Mouse (Mus musculus): ENCODE measurements around the gene Hsf2bp. TPM values are rescaled to one million over a fixed set of nuclear protein-coding genes. Genes with fewer than 3 reads are reported as not detected.

The Hsf2bp gene
- polyA plus RNA-seq, 1 experiment from 2014 or later, result 0.63 TPM

DNA sequence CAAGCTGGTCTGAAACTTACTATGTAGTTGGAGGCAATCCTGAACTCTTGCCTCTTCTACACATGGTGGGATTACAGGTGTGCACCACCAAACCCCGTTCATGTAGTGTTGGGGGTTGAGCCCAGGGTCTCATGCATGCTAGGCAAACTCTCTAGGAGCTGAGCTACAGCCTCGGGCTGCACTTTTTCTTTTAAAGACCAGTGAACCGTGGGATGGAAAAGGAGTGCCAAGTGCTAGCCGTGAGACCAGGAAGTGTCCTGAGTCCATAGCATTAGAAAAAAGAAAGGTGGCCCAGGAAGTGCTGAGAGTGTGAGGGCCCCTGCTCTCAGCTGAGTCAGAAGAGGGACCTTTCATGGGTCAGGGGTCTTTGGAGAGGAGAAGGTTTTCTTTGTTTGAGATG is 111.9 kb downstream of the Hsf2bp start:
- no peak for ATAC-seq (replicated peaks)
- H3K4me1 ChIP-seq, result no peaks in the 10 kb centered on the region
- whole genome bisulfite sequencing, result 41% methylated on average over 4 of the region's 4 CpGs

DNA sequence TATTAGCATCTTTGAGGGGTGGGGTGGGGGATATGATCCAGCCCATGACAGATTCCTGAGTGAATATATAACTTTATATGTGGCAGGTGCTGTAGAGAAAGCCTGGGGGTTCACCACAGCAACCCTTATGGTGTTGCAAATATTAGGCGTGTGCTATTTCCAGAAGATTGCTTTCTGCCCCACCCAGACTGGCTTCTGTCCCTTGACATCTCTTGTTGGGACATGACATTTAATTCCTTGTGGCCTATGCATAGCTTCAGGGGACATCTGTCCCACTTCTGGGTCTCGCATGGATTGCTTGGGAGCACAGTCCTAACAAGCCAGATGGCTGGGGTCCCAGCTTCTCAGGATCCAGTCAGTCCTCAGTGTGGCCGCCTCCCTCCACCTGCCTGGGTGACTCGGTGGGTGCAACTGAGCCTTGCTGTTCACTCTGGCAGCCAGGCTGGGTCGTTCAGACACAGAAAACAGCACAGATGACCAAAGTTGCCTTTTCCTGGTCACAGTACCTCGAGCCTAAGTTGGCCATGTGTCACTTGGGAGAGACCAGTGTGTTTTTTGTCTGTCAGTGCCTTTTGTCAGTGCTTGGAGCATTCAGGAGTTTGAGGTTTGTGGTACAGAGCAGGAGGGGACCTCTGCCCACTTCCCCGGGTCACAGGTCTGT is 112.7 kb downstream of the Hsf2bp start:
- no peaks in the 10 kb centered on the region for H3K36me3 ChIP-seq (replicated peaks)
- ATAC-seq (replicated peaks), result no peak
- no peak overlapping the region for H3K4me3 ChIP-seq
- 81% methylated on average over 7 of the region's 7 CpGs for WGBS
- H3K27ac ChIP-seq, result no peak overlapping the region
- H3K27me3 ChIP-seq (replicated peaks), result no peaks in the 10 kb centered on the region
- H3K9me3 ChIP-seq, result no peaks in the 10 kb centered on the region
- no peak overlapping the region for H3K4me2 ChIP-seq
- H3K9ac ChIP-seq, result no peak overlapping the region
- no peaks in the 10 kb centered on the region for H3K4me1 ChIP-seq

More for the DNA sequence above, 111.9 kb downstream of the Hsf2bp start:
- Histone ChIP-seq H3K36me3 (replicated peaks) (no peaks in the 10 kb centered on the region), H3K27ac (no peak overlapping the region), H3K4me3 (no peak overlapping the region), H3K27me3 (replicated peaks) (no peaks in the 10 kb centered on the region), H3K9me3 (no peaks in the 10 kb centered on the region), H3K4me2 (no peak overlapping the region), H3K9ac (no peak overlapping the region)

DNA sequence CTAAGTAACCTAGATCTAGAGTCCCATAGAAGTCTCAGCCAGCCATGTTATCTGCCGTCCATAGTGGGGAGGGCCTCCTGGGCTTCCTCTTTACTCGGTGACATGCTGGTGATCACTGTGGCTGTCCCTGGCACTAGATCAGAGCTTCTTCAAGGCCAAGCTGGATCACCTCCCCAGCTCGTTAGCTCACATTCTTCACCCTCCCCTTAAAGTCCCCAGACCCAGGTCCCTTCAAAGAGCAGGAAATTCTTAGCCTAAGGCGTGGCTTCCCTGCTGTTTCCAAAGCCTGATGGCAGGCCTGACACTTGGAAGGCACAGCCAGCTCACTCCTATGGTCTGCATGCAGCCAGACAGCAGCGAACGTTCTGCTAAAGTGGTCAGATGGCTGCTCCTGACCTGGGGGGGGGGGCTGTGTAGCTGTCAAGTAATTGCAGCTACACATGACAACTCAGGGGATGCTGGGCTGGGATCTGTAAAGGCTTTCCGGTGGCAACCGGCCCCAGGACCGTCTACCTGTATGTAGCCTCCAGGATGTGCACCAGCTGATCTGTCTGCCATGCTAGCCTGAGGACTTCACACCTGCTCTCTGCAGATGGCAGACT is 115.5 kb downstream of the Hsf2bp start:
- no peak overlapping the region for H3K4me3 ChIP-seq
- no peaks in the 10 kb centered on the region for H3K27me3 ChIP-seq (replicated peaks)
- no peaks in the 10 kb centered on the region for H3K9me3 ChIP-seq
- H3K36me3 ChIP-seq (replicated peaks), result no peaks in the 10 kb centered on the region
- no peaks in the 10 kb centered on the region for H3K4me1 ChIP-seq
- 0 out of 2 replicates have a peak overlapping the region, but pooled peaks have one; percentile 12 for H3K27ac ChIP-seq
- WGBS, result 44% methylated on average over 9 of the region's 9 CpGs
- ATAC-seq (replicated peaks), result no peak
- no peak overlapping the region for H3K9ac ChIP-seq
- H3K4me2 ChIP-seq, result no peak overlapping the region

DNA sequence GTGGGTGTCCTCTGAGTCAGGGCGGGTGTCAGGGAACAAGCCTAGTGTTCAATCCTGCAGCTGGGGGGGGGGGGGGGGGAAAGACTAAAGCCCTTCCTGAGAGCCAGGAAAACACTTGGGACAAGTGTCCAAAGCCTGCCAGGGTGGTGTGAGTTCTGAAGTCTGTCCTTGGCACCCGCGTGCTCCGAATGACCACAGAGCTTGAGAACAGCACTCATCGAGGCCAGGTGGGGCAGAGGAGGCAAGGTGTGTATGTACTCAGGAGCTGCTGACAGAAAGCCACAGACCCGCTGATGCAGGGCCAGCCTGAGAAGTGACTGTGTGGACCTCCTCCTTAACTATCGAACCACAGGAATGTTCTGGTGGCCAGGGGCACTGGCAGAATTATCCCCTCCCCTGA is 116.5 kb downstream of the Hsf2bp start:
- WGBS, result 91% methylated on average over 7 of the region's 7 CpGs

DNA sequence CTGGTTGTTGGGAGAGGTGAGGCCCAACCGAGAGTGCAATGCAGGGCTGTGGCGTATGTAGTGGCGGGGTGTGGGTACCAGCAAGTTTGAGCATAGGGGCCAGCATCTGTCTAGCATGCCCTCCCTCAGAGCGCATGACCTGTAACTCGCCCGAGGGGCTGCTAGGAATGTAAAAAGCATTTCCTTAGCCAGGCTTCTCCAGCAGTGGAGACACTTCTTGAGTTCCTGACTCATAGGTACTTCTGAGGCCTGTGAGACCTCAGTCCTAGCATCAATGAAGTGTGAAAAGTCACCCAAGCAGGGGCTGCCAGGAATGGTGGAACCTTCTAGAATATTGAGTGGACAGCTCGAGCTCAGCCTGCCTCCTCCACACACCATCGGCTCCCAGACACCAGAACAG is 117.8 kb downstream of the Hsf2bp start:
- H3K36me3 ChIP-seq (replicated peaks), result no peaks in the 10 kb centered on the region
- no peak for ATAC-seq (replicated peaks)
- H3K27ac ChIP-seq, result no peak overlapping the region
- 96% methylated on average over 8 of the region's 8 CpGs for WGBS
- H3K9me3 ChIP-seq, result no peaks in the 10 kb centered on the region
- H3K27me3 ChIP-seq (replicated peaks), result no peaks in the 10 kb centered on the region
- H3K4me3 ChIP-seq, result no peak overlapping the region
- H3K4me1 ChIP-seq, result peaks cover under 1% of the 10 kb centered on the region
- H3K9ac ChIP-seq, result no peak overlapping the region
- H3K4me2 ChIP-seq, result no peak overlapping the region

More for the DNA sequence above, 116.5 kb downstream of the Hsf2bp start:
- Histone ChIP-seq H3K4me1 (no peaks in the 10 kb centered on the region), H3K9ac (no peak overlapping the region), H3K4me3 (no peak overlapping the region), H3K27ac (no peak overlapping the region), H3K9me3 (no peaks in the 10 kb centered on the region), H3K36me3 (replicated peaks) (no peaks in the 10 kb centered on the region), H3K27me3 (replicated peaks) (no peaks in the 10 kb centered on the region), H3K4me2 (no peak overlapping the region)
- no peak for ATAC-seq (replicated peaks)

DNA sequence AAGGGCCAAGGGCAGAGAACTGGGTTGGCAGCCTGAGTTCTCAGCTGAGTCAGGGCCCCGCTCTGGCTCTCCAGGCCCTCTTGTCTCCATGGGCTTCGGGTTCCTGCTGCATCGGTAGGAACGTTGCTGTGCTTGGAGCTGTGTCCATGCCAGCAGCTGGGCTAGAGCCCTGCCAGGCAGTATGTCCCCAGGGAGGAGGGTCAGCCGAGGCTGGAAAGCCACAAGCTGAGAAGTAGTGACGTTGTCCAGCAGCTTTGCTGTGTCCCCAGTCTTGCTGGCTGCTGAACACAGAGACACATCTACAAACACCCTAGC is 119.7 kb downstream of the Hsf2bp start:
- no peak overlapping the region for H3K4me2 ChIP-seq

DNA sequence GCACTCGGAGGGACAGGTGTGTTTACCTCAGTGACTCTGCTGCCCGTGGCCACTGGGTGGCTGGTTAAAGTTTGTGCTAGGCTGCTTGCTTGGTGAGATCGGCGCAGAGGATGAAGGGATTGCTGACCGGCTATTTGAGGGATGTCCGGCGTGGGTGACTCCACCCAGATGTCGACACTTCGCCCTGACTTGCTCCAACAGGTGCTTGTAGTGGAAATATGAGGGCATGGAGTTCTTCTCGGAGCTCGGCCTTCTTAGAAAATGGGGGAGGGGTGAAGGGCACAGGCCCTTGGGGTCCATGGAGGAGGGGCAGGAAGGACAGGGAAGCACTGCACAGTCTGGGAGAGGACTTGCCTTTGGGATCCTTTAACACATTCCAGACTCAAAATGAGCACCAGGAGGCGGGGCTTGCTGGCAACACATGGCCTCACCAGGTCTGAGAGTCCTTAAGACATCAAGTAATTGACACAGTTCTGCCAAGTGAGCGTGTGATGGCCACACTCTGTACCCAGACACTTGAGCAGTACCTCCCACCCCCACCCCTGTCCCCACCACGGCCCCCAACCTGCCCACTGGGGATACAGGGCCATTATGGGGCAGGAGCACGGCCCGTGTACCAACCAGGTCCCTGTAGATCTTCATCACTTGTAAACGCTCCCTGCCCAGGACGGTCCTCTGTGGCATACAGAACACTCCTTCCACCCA is 120.2 kb downstream of the Hsf2bp start:
- Histone ChIP-seq H3K27ac (no peak overlapping the region), H3K27me3 (replicated peaks) (no peaks in the 10 kb centered on the region), H3K4me2 (no peak overlapping the region), H3K4me3 (no peak overlapping the region), H3K9ac (no peak overlapping the region), H3K4me1 (peaks cover 10% of the 10 kb centered on the region), H3K36me3 (replicated peaks) (no peaks in the 10 kb centered on the region), H3K9me3 (no peaks in the 10 kb centered on the region)
- no peak for ATAC-seq (replicated peaks)
- WGBS, result 85% methylated on average over 18 of the region's 18 CpGs

More for the DNA sequence above, 119.7 kb downstream of the Hsf2bp start:
- 79% methylated on average over 6 of the region's 6 CpGs for WGBS
- Histone ChIP-seq H3K9ac (no peak overlapping the region), H3K4me3 (no peak overlapping the region), H3K9me3 (no peaks in the 10 kb centered on the region), H3K27me3 (replicated peaks) (no peaks in the 10 kb centered on the region), H3K36me3 (replicated peaks) (no peaks in the 10 kb centered on the region), H3K4me1 (peaks cover 10% of the 10 kb centered on the region), H3K27ac (no peak overlapping the region)
- no peak for ATAC-seq (replicated peaks)

DNA sequence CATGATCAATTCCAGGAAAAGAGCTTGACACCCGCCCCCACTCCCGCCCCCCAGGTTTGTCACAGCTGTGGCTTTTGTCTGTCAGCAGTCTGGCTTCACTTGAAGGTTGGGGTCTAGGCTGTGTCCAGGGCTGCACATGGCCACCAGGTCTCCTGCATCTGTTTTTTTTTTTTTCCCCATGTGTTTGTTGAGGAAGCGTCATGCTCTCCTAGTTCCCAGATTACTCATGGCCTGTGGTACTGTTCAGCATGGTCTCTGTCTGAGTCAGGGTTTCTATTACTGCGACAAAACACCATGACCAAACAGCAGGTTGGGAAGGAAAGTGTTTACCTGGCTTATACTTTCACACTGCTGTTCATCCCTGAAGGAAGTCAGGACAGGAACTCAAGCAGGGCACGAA is 121.8 kb downstream of the Hsf2bp start:
- Histone ChIP-seq H3K4me2 (no peak overlapping the region), H3K27ac (no peak overlapping the region), H3K27me3 (replicated peaks) (no peaks in the 10 kb centered on the region), H3K9me3 (no peaks in the 10 kb centered on the region), H3K4me1 (peaks cover 10% of the 10 kb centered on the region), H3K9ac (no peak overlapping the region), H3K36me3 (replicated peaks) (no peaks in the 10 kb centered on the region), H3K4me3 (no peak overlapping the region)
- no peak for ATAC-seq (replicated peaks)
- 93% methylated on average over 5 of the region's 5 CpGs for WGBS

DNA sequence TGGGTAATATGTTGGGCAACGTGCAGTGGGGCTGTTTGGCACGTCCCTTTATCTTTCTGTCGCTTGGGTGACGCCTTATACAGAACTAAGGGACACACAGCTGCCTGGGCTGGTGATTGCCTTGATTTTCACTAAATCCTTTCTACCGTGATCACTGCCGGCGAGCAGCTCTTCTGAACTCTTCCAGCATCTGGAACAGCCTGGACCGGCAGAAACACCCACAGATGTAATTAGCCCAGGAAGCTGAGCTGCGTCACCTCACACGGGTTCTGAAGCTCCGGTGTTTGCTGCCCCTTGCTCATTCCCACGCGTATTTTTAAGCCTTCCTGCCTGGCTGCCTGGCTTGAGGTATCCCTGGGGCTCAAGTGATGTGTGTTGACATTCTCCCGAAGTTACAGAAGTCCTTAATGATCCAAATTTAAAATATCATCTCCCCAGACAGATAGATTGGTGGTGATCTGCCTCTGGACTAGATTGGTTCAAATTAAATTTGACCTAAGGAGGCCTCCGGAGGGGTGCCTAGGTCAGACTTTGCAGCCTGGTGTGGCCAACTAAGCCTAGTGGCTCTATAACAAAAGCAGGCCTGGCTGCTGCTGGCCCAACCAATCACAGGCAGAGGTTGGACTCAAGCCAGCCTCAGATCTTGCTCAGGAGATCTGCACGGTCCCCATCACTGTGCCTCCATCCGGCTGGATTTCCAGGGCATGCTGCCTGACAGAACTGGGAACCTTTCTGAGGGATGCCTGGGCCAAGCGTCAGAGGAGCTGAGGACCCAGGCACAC is 123.1 kb downstream of the Hsf2bp start:
- WGBS, result 54% methylated on average over 18 of the region's 18 CpGs
- Histone ChIP-seq H3K27ac (0 out of 2 replicates have a peak overlapping the region, but pooled peaks have one; percentile 29), H3K9me3 (no peaks in the 10 kb centered on the region), H3K4me1 (peaks cover 10% of the 10 kb centered on the region), H3K4me2 (no peak overlapping the region), H3K4me3 (no peak overlapping the region), H3K9ac (no peak overlapping the region), H3K36me3 (replicated peaks) (no peaks in the 10 kb centered on the region), H3K27me3 (replicated peaks) (no peaks in the 10 kb centered on the region)
- ATAC-seq (replicated peaks), result no peak

DNA sequence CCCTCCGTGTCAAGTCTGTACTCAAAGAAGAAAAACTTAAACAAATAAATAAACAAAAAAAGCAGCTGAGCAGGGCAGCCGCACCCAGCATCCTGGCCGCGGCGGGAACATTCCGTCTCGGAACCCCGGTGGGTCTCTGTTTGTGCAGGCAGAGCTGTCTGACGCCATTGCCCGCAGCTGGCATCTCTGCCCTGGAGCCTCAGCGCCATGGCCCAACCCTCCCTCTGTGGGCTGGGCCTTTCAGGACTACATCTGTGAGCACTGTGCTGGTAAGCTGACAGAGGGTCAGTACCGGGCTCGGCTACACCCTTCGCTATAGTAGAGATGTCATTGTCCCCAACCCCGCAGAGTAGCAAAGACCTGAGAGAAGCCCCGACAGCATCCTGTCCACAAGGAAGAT is 123.8 kb downstream of the Hsf2bp start:
- no peaks in the 10 kb centered on the region for H3K27me3 ChIP-seq (replicated peaks)
- WGBS, result 78% methylated on average over 16 of the region's 16 CpGs

DNA sequence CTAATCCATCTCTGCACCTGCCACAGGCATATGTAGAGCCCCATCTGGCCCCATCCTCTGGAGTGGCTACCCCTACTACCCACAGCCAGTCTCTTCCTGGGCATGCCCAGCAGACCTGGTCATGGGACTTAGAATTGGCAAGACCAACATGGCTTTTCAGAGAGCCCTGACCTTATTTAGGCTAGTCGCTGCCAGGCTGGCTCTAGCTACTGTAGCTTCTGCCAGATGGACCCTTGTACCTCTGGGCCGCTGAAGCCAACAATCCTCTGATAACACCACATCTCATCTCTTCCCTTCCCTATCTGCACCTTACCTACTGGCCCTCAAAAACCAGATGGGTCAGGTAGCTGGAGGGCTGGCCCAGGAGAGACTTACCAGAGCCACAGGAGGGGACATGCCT is 127.2 kb downstream of the Hsf2bp start:
- no peak overlapping the region for H3K4me3 ChIP-seq
- H3K36me3 ChIP-seq (replicated peaks), result no peaks in the 10 kb centered on the region
- H3K4me1 ChIP-seq, result peaks cover 10% of the 10 kb centered on the region
- no peaks in the 10 kb centered on the region for H3K9me3 ChIP-seq
- H3K4me2 ChIP-seq, result no peak overlapping the region
- ATAC-seq (replicated peaks), result no peak
- no peaks in the 10 kb centered on the region for H3K27me3 ChIP-seq (replicated peaks)
- no peak overlapping the region for H3K9ac ChIP-seq
- 95% methylated on average over 2 of the region's 2 CpGs for WGBS
- H3K27ac ChIP-seq, result no peak overlapping the region

More for the DNA sequence above, 123.8 kb downstream of the Hsf2bp start:
- Histone ChIP-seq H3K4me1 (peaks cover 10% of the 10 kb centered on the region), H3K4me3 (no peak overlapping the region), H3K27ac (0 out of 2 replicates have a peak overlapping the region, but pooled peaks have one; percentile 29), H3K4me2 (no peak overlapping the region), H3K36me3 (replicated peaks) (no peaks in the 10 kb centered on the region), H3K9me3 (no peaks in the 10 kb centered on the region), H3K9ac (no peak overlapping the region)
- ATAC-seq (replicated peaks), result 0 out of 2 replicates have a peak, but pooled peaks have one; percentile 39

DNA sequence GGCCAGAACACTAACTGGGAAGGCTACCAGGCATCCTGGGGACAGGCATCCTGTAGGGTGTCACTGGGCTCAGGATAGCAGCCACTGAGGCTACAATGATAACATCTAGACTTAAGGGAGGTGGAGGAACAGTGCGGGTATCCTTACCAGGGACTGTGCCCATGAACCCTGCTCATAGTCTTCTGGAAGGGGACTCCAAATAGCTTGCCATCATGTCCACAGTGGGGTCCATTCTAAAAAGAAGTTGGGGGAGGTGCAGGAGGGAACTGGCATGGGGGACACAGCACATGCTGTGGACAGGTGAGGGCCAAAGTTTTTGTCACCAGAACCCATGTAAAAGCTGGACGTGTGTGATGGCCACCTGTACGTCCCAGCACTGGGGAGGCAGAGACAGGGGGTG is 129.7 kb downstream of the Hsf2bp start:
- no peak overlapping the region for H3K27ac ChIP-seq

More for the DNA sequence above, 129.7 kb downstream of the Hsf2bp start:
- Histone ChIP-seq H3K9me3 (no peaks in the 10 kb centered on the region), H3K36me3 (replicated peaks) (no peaks in the 10 kb centered on the region), H3K4me2 (no peak overlapping the region), H3K9ac (no peak overlapping the region), H3K4me3 (no peak overlapping the region), H3K4me1 (no peaks in the 10 kb centered on the region), H3K27me3 (replicated peaks) (no peaks in the 10 kb centered on the region)
- ATAC-seq (replicated peaks), result no peak
- WGBS, result 96% methylated on average over 3 of the region's 3 CpGs
